Mouse (Mus musculus): ENCODE measurements at regions not wholly inside any gene's neighbourhood (a gene's known extent, or its start where the extent isn't known, plus 50 kb on each side); places are given as distances from the start of the nearest gene placed in this dataset.

- ATAC-seq, result no peak
Observed at GRCm38 (mm10) chr7:58557535-58557934, 98.4 kb upstream of the Atp10a start.

- peak; percentile 71 for ATAC-seq
Observed at GRCm38 (mm10) chr7:58568807-58569206, 87.2 kb upstream of the Atp10a start.

DNA sequence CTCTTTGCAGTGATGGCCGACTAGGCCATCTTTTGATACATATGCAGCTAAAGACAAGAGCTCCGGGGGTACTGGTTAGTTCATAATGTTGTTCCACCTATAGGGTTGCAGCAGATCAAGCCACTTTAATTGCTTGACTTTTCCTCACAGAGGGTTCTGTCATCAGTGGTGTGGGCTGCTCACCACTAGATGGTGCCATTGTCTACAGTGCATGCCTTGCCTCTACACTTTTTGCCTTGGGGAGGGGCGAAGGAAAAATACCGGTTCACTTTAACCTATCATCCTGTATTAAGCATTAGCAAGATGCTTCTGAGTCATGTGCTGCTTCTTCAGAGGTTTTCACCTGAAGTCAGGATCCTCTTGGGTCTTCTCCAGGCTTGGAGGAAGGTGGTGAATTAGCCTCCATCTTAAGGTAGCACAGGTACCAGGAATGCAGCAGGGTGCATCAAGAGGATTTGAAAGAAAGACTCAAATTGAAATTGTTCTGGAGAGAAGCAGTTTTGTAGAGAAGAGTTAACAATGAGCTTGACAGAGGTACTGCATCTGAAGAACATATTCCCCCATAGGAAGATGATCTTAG lies 71.6 kb upstream of the Atp10a start:
- ATAC-seq, result peak; percentile 96

GRCm38 (mm10) chr7:58585626-58586256 lies 70.2 kb upstream of the Atp10a start:
- ATAC-seq, result no peak

DNA sequence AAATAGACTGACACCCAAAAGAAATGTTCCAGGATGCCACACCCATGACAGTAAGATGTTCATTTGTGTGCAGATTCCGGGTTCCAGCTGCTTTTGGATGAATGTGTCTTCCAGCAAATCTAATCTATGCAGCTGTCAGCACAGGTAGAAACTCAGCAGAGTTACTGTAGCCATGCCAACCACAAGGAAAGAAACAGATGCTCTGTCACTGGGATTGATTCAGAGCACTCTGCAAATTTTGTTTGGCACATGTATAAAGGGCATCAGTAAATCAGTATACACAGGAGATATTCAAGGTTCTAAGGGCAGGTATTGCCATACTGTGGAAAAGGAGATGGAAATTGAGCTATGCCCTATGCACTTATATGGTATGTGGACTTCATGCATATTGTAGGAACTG lies 60.0 kb upstream of the Atp10a start:
- no peak for ATAC-seq
